Mouse (Mus musculus) CH12.LX (cell line): Measurements from ENCODE around the gene Uxs1. TPM values are rescaled to one million over a fixed set of nuclear protein-coding genes. Genes with fewer than 3 reads are reported as not detected.

Source experiments
- DNase-seq: peaks from one replicate; pipeline ENCODE4 v3.0.0-alpha.2; 2013; ENCODE audit errors: extremely low read depth
- H3K27ac ChIP-seq: 2 replicates; pipeline ENCODE4 v1.5.1; 2012; ENCODE audit warnings: low read depth, mild to moderate bottlenecking, control low read depth, moderate library complexity; ENCODE audit not compliant: insufficient read depth
- H3K27me3 ChIP-seq: replicated peaks from 2 replicates; pipeline ENCODE3; 2012; ENCODE audit warnings: inconsistent platforms
- H3K36me3 ChIP-seq, 2 experiments: replicated peaks in 1 of 2; 2 replicates each; pipeline versions ENCODE3 to v1.6.1; 2012; ENCODE audit warnings: inconsistent platforms in 1 of 2, low read length in 1 of 2, mild to moderate bottlenecking in 1 of 2, mixed read lengths in 1 of 2, moderate library complexity in 1 of 2; ENCODE audit not compliant: control insufficient read depth in 1 of 2, insufficient read depth in 1 of 2
- H3K4me1 ChIP-seq, 2 experiments: 2 replicates each; pipeline ENCODE4 v1.6.1; 2012; ENCODE audit warnings: inconsistent platforms in 1 of 2, moderate library complexity in 1 of 2; ENCODE audit not compliant: insufficient read depth in 2 of 2, control insufficient read depth in 1 of 2
- H3K4me2 ChIP-seq: 2 replicates; pipeline ENCODE4 v1.6.1; 2012; ENCODE audit warnings: low read depth, mild to moderate bottlenecking, control low read depth; ENCODE audit not compliant: poor library complexity, insufficient read depth, severe bottlenecking
- H3K4me3 ChIP-seq, 3 experiments: fragments of 150-350 bp in 1 of 3; sonication (generic) in 1 of 3; replicated peaks in 1 of 3; 2 replicates each; pipeline versions ENCODE3 to v1.5.1; 2011 to 2012; ENCODE audit warnings: low read depth in 2 of 3, low read length in 2 of 3, mild to moderate bottlenecking in 2 of 3, moderate library complexity in 2 of 3, control low read depth in 1 of 3, improper control_type of control experiment in 1 of 3, inconsistent platforms in 1 of 3, mixed read lengths in 1 of 3; ENCODE audit not compliant: poor library complexity in 1 of 3
- H3K79me2 ChIP-seq: replicated peaks from 2 replicates; pipeline ENCODE4 v1.6.1; 2012; ENCODE audit warnings: mild to moderate bottlenecking, moderate library complexity; ENCODE audit not compliant: control insufficient read depth, poor library complexity, insufficient read depth, severe bottlenecking; ENCODE audit errors: extremely low read depth
- H3K9ac ChIP-seq: 2 replicates; pipeline ENCODE4 v1.6.1; 2012; ENCODE audit warnings: low read depth, mild to moderate bottlenecking, control low read depth, moderate library complexity; ENCODE audit not compliant: insufficient read depth
- H3K9me3 ChIP-seq: replicated peaks from 2 replicates; pipeline ENCODE3; 2012; ENCODE audit warnings: low read length, inconsistent platforms, mixed read lengths
- CHD1 ChIP-seq: IDR thresholded peaks from 2 replicates; pipeline ENCODE4 v1.6.1; 2012; ENCODE audit warnings: low read depth, low read length, improper control_type of control experiment, inconsistent platforms
- ELF1 ChIP-seq: IDR thresholded peaks from 2 replicates; pipeline ENCODE4 v1.6.1; 2014; ENCODE audit warnings: low read depth, mild to moderate bottlenecking, inconsistent platforms, low read length, improper control_type of control experiment
- EP300 ChIP-seq: IDR thresholded peaks from 2 replicates; pipeline ENCODE4 v1.6.1; 2011; ENCODE audit warnings: low read length, improper control_type of control experiment
- HCFC1 ChIP-seq: IDR thresholded peaks from 2 replicates; pipeline ENCODE4 v1.6.1; 2012; ENCODE audit warnings: low read depth, mild to moderate bottlenecking, inconsistent platforms, low read length, improper control_type of control experiment
- JUND ChIP-seq: conservative IDR thresholded peaks from 2 replicates; pipeline ENCODE4 v1.6.1; 2011; ENCODE audit warnings: low read depth, low read length, improper control_type of control experiment
- KAT2A ChIP-seq: IDR thresholded peaks from 2 replicates; pipeline ENCODE4 v1.6.1; 2012; ENCODE audit warnings: low read length, improper control_type of control experiment, inconsistent platforms; ENCODE audit not compliant: insufficient replicate concordance
- MAFK ChIP-seq: IDR thresholded peaks from 2 replicates; pipeline ENCODE4 v1.6.1; 2011; ENCODE audit warnings: low read length, improper control_type of control experiment; ENCODE audit not compliant: insufficient replicate concordance
- MAX ChIP-seq: IDR thresholded peaks from 2 replicates; pipeline ENCODE4 v1.6.1; 2011; ENCODE audit warnings: low read length, improper control_type of control experiment
- NELFE ChIP-seq: IDR thresholded peaks from 2 replicates; pipeline ENCODE4 v1.6.1; 2011; ENCODE audit warnings: low read depth, low read length, improper control_type of control experiment
- PAX5 ChIP-seq: IDR thresholded peaks from 2 replicates; pipeline ENCODE4 v1.6.1; 2012; ENCODE audit warnings: low read length, inconsistent platforms, mixed read lengths
- POLR2A ChIP-seq: IDR thresholded peaks from 2 replicates; pipeline ENCODE4 v1.6.1; 2011; ENCODE audit warnings: low read depth, mild to moderate bottlenecking, improper control_type of control experiment, low read length
- POLR2AphosphoS2 ChIP-seq: IDR thresholded peaks from 2 replicates; pipeline ENCODE4 v1.6.1; 2011; ENCODE audit warnings: low read depth, low read length, improper control_type of control experiment
- RCOR1 ChIP-seq: conservative IDR thresholded peaks from 2 replicates; pipeline ENCODE4 v1.6.1; 2012; ENCODE audit warnings: low read depth, mild to moderate bottlenecking, inconsistent platforms, low read length, improper control_type of control experiment
- SIN3A ChIP-seq: IDR thresholded peaks from 2 replicates; pipeline ENCODE4 v1.6.1; 2012; ENCODE audit warnings: low read length, improper control_type of control experiment, inconsistent platforms
- SMC3 ChIP-seq: IDR thresholded peaks from 2 replicates; pipeline ENCODE4 v1.6.1; 2011; ENCODE audit warnings: low read depth, low read length, improper control_type of control experiment
- TCF12 ChIP-seq: IDR thresholded peaks from 2 replicates; pipeline ENCODE4 v1.6.1; 2014; ENCODE audit warnings: low read depth, mild to moderate bottlenecking, inconsistent platforms, low read length, improper control_type of control experiment
- USF1 ChIP-seq: IDR thresholded peaks from 2 replicates; pipeline ENCODE4 v1.6.1; 2014; ENCODE audit warnings: low read depth, mild to moderate bottlenecking, inconsistent platforms, low read length, improper control_type of control experiment
- USF2 ChIP-seq: conservative IDR thresholded peaks from 2 replicates; pipeline ENCODE4 v1.6.1; 2011; ENCODE audit warnings: low read depth, low read length, improper control_type of control experiment
- ZKSCAN1 ChIP-seq: IDR thresholded peaks from 2 replicates; pipeline ENCODE4 v1.6.1; 2012; ENCODE audit warnings: low read depth, inconsistent platforms, low read length, improper control_type of control experiment, borderline replicate concordance
- dilution Hi-C: fragments of 300-500 bp; cut with MboI; formaldehyde crosslinking; loops from 2 replicates; pipeline ENCODE4 v1.14.3; 2020; ENCODE audit warnings: low sequenced_read_pairs; ENCODE audit not compliant: extremely low pct_unique_long_range_greater_than_20kb, extremely low pct_ligation_motif_present
- in situ Hi-C: fragments of 300-500 bp; cut with MboI; formaldehyde crosslinking; loops from 3 replicates; pipeline ENCODE4 v1.14.3; 2019; ENCODE audit warnings: low sequenced_read_pairs, low pct_ligation_motif_present, low pct_unique_long_range_greater_than_20kb, mixed read lengths
- polyA plus RNA-seq: library from polyadenylated mRNA; unstranded; fragments of >175 nt; gene quantifications from 2 replicates; pipeline ENCODE4 v1.2.1, GENCODE M21; 2012; ENCODE audit warnings: low read depth; ENCODE audit not compliant: insufficient read length
- total RNA-seq, 2 experiments: library from RNA; depleted of rRNA; stranded (reverse); fragments of 300-350 nt in 1 of 2; fragments of >200 nt in 1 of 2; gene quantifications; 2 replicates each; pipeline ENCODE4 v1.2.3; 2012 to 2014

Uxs1 gene
- total and polyA plus RNA-seq, 3 experiments, result 18.4 to 33.3 (median 31.3) TPM

DNA sequence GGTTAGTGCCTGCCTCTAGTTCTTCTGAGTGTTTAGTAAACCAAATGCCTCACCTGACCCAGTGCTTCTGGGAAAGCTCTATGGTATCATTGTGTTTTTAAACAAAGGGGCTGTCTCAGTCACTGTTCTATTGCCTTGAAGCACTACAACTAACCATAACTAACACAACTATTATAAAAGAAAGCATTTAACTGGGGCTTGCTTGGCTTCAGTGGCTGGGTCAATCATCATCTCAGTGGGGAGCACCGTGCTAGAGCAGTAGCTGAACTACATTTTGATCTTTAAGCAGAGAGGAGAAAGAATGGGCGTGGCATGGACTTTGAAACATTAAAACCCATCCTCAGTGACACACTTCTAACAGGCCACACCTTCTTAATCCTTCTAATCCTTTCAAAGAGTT, 18.2 kb downstream of the Uxs1 start:
- H3K4me1 ChIP-seq, result peaks cover 0 to 25% of the 10 kb centered on the region in 2 experiments; a peak in 1 of 4 replicates
- no peaks in the 10 kb centered on the region for H3K9me3 ChIP-seq
- no peak overlapping the region for H3K27ac ChIP-seq
- H3K4me2 ChIP-seq, result no peak overlapping the region
- peaks cover 1% of the 10 kb centered on the region; the same call in 1 of the 2 replicates for H3K79me2 ChIP-seq
- DNase-seq, result no peak
- H3K9ac ChIP-seq, result no peak overlapping the region
- dilution Hi-C loops, result no loop called here
- in situ Hi-C loops, result no loop called here
- TF ChIP-seq USF2 (no peak), MAX (no peak), USF1 (no peak), ELF1 (no peak), CHD1 (no peak), SMC3 (no peak), EP300 (no peak)
- H3K27me3 ChIP-seq, result no peaks in the 10 kb centered on the region
- no peak overlapping the region for H3K4me3 ChIP-seq
- H3K36me3 ChIP-seq, result peaks cover 3 to 22% of the 10 kb centered on the region in 2 experiments

DNA sequence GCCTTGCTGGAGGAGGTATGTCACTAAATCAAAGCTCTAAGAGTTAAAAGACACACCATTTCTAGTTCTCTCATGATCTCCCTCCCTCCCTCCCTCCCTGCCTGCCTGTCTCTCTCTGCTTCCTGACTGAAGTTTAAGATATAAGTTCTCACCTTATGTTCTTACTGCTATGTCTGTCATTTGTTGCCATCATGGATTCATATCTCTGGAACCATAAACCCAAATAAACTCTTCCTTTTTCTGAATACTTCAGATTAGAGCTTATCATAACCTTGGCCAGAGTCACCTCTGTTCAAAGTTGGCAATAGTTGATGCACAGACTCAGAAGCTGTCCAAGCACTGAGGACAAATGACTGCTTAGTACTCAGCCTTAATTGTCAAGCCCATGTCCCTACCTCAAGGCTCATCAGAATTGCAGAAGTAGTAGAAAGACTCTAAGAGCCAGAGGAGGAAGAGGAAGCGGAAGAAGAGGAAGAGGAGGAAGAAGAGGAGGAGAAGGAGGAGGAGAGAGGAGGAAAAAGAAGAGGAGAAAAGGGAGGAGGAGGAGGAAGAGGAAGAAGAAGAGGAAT, 23.6 kb downstream of the Uxs1 start:
- 0 out of 2 replicates have a peak, but pooled peaks cover 2% of the 10 kb centered on the region for H3K79me2 ChIP-seq
- no peak overlapping the region for H3K9ac ChIP-seq
- TF ChIP-seq RCOR1 (no peak), POLR2AphosphoS2 (no peak), ELF1 (no peak), MAX (no peak), EP300 (no peak), TCF12 (no peak), USF2 (no peak), JUND (no peak), NELFE (no peak), SIN3A (no peak), POLR2A (no peak), USF1 (no peak), PAX5 (no peak), MAFK (no peak), KAT2A (no peak), SMC3 (no peak), HCFC1 (no peak), ZKSCAN1 (no peak)
- DNase-seq, result no peak
- no peak overlapping the region for H3K27ac ChIP-seq
- H3K4me3 ChIP-seq, result no peak overlapping the region
- H3K4me1 ChIP-seq, result peaks cover 0 to 7% of the 10 kb centered on the region in 2 experiments; a peak in 1 of 4 replicates
- no peaks in the 10 kb centered on the region for H3K9me3 ChIP-seq
- dilution Hi-C loops, result no loop called here
- H3K36me3 ChIP-seq, result peaks cover 0 to 40% of the 10 kb centered on the region in 2 experiments
- H3K4me2 ChIP-seq, result no peak overlapping the region
- in situ Hi-C loops, result no loop called here
- H3K27me3 ChIP-seq, result no peaks in the 10 kb centered on the region
